Mouse (Mus musculus) regulatory T cell (primary cell): ENCODE measurements around the gene CK137956.

Experiments used
- in situ Hi-C: fragments of 300-600 bp; cut with MboI, MseI; formaldehyde crosslinking; loops from one replicate; pipeline ENCODE4 v1.15.1; 2025; ENCODE audit warnings: high pct_unique_total_duplicates

CK137956 gene

DNA sequence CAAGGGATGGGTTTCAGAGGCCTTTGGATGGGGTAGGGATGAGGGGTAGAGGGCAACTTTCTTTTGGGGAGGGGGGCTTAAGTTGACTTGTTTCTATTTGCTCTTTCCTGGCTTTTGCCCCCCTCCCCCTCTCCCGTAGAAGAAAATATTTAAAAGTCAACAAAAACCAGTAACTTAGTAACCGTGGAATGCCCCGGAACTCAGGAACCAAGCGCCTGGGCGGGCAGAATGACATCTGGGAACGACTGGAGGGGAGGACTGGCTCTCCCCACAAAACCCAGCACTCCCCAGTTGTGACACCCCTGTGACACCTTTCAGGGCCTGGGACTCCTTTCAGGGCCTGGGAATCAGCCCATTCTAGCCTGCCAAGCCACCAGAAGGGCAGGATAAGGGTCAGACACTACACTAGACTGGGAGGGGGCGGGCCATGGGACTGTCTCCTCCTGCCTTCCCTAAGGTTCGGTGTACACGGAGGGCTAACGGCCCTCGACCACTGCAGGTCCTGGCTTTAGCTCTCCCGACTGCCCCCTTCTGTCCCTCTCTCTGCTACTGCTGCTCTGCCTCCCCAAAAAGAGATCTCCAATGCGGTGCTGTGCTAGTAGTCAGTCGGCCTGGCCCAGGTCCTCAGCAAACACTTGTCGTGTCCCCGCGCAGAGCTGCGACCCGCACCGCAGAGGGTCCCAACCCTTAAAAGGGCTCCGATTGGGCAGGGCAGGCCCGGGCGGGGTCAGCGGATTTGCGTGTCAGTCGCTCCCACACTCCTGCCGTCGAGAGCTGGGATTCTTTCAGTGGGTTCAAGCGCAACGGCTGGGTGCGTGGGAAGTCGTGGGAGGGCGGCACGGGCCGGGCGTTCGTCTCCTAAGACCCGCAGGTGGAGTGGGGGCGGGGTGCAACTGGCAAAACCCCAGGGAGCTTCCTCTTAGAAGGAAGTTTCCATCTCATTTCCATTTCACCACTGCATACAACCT is at the start of gene CK137956:
Gene CK137956, minus strand, starts transcription at position 51 of the 968 bp plus-strand sequence.
- in situ Hi-C loops: no loop called here

DNA sequence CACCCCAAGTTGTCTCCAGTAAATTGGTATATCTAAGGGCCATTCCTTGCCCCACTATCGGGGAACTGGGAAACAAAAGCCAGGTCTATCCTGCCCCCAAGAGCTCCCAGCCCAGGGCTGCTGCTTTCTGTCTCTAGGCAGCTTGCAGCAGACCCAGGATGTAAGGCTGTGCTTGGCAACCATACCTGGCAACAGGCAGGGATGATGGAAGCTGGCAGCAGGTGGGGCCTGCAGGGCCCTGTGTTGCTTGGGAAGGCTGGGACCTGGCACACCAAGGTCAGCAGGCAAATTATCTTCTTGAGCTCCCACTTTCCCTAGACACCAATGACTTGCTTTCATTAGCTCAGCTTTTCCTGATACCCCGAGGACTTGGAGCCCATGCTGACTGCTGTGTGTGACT is 48.7 kb upstream of the CK137956 start:
- in situ Hi-C loops: no loop called here

DNA sequence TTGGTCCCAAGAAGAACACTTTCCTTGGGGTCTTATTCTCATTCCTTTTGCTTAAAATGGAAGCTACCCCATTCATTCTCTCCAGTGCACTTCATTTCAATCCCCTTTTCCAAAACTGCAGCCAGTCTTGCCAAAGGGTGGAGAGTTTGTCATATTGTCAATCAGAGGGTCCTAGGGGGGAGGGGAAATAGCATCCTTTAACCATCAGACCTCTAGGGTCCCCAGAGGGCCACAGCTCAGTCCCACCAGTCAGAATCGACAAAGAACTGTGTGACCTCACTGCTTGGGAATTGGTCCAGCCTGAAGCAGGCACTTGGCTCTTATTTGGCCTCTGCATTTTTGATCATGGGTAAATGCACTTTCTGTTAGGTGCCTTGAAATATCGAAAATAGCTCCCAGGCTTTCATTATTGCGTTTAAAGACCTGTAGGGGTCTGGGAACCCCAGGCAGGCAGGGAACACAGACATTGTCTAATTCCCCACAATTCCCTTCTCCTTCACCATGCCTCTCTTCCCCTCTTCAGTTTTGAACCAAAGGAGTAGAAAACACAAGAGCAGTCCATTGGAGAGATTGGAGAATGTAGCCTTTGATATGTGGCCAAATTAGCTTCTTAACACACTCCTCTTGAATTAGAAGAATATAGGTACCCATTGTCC is 34.2 kb upstream of the CK137956 start:
- in situ Hi-C loops: no loop called here

DNA sequence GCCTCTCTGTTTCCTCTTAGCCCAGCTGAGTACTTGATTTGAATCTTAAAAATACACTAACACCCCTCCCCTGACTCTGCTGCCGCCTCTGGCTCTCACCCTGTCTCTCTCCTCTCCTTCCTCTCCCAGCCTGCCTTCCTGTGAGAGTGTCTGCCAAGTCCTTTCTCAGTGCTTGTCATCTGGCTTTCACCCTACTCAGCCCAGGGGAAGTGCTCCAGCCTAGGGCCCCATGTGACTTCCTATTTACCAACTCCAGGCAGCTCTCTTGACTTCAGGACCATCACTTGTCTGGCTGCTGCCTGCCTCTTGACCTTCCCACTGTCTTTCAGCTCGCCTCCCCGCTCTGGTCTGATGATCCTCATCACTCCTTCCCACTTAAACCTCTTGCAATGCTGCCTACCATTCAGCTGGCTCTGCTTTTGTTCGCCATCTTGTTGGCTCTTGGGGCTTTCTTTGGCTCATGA is 31.9 kb upstream of the CK137956 start:
- in situ Hi-C loops: no loop called here

DNA sequence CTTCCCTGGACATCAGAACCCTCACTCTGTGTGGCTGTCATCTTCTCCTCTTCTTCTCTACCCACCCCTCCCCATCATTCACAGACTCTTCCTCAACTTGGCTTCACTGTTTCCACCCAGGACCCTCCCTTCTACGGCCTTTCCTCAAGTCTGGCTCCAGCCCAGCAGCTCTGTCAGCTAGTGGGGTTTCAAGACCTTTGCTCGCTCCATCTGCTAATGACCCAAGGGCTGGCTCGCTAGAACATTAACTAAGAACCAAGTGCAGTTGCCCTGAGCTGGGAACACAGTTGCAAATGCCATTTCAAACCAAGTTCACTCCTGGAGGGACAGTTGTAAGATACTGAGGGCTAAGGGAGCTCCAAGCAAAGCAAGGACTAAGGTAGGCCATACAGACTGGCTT is 28.5 kb upstream of the CK137956 start:
- in situ Hi-C loops: no loop called here

DNA sequence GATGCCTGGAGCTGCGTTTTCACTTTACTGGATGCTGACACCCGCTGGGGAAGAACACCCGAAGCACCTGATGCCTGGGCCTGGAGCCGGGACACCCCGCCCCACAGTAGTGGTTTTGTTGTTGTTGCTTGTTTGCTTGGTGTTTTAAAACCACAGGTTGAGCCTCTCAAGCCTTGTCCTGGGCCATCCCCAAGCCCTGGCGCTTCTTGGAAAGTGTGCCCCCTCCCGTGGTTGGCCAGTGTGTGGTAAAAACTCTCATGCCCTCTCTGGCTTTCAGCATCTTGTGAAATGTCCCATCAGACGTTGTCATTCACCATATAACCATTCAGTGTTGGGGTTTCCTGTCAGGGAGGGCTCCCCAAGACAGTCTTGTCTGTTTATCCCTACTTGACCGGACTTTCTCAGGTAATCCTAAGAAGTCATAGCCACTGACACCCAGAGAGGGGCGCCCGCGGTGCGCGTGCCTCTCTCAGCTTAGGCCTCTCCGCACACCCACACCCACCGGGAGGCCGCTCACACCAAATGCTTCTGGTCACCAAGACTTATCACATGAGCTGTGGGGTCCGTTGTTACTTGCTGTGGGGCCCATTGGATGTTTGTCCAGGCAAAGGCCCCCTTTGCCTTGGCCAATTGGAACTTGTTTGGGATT is 18.7 kb upstream of the CK137956 start:
- in situ Hi-C loops: no loop called here

DNA sequence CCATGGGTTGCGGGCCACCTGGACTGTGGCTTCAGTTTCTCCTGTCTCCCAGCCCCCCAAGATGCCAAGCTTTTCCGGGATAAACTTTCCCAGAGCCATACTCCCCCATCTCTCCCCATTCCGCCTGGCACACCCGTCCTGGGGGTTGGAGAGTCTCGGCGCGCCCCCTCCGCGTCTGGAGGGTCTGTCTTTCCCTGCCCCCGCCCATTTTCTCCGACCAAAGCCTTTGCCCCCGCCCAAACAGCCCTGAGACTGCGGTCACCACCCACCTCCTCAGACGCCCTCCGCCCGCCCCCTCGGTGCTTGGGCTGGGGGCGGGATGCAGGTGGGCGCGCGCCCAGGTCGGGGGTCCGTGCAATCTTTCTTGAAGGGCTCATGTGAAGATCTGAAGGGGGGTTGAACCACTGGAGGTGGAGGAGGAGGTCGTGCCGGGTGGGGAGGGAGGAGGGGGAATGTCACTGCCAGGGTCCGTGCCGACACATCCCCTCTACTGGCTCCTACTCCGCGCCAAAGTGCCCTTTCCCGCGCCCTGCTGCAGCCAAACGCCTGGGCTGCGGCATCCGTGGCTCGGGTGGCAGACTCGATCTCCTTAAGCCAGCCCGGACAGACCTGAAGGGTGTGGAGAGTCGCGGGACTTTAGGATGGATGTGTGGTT is 17.9 kb upstream of the CK137956 start:
- in situ Hi-C loops: no loop called here

DNA sequence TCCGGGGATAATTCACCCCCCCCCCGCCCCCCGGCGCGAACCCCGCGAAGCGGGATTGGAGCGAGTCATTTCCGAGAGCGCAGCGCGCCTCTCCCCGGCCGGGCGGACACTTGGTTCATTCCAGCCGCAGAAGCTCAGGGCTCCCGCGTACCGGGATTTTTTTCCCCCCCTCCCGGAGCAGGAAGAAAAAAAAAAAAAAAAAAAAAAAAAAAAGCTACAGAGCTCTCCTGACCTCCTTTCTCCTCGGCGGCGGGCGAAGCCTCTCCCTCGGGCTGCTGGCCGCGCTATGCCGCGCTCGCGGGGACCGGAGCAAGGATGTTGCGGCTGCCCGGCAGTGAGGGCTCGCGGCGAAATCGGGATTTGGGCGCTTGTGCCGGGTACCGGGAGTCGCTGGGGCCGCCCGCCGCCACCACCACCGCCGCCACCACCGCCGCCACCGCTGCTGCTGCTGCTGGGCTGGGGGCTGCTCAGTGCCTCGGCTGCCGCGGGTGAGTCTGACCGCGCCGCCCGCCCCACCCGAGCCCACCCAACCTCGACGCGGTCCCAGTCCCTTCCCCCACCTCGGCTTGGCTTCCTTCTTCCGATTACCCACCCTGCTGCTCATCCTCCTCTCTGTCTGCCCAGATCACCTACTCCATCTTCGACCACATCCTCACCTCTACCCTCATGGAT is 17.2 kb upstream of the CK137956 start, which contains the start of gene Csmd2:
Gene Csmd2, plus strand, starts transcription at position 74 of the 672 bp plus-strand sequence.
- in situ Hi-C loops: no loop called here

DNA sequence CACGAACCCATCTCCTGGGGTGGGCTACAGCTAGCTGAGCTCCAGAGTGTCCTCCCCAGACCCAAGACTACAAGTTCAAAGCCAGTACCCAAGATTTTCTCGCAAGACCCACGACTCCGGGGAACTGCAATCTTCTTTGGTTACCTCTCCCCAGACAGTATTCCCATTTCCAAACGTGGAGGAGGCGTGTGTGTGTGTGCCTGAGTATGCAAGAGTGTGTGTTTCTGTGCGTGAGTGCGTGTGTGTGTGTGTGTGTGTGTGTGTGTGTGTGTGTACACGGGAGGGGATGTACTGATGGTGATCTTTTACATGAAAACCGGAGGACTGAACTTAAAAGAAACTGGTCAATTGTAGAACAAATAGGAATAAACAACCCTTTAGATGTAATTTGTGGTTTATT is 16.5 kb upstream of the CK137956 start:
- in situ Hi-C loops: no loop called here

DNA sequence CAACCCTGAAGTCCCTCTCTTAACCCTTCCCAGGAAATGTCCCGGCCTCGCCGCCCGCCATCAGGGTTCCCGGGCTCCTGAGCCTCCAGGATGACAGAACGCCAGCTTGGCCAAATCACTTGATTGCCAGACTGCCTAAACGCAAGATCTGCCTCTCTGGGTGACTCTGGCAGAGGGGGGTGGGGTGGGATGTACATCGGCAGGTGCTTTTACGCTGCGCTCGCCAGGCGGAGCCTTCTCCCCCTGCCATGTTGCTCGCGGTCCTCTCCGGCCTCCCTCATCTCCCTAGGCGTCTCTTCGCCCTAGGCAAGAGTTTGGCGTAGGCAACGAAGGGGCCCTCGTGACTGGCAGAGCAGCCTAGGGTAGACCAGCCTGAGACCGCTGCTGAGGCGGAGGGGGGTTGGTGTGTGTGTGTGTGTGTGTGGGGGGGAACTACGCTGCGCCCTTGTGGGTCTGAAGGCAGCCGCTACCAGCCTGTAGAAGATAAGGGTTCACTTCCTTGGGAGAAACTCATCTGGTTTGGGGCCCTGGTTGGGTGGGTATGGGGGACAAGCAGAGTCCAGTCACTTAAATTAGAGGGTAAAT is 15.8 kb upstream of the CK137956 start:
- in situ Hi-C loops: no loop called here

DNA sequence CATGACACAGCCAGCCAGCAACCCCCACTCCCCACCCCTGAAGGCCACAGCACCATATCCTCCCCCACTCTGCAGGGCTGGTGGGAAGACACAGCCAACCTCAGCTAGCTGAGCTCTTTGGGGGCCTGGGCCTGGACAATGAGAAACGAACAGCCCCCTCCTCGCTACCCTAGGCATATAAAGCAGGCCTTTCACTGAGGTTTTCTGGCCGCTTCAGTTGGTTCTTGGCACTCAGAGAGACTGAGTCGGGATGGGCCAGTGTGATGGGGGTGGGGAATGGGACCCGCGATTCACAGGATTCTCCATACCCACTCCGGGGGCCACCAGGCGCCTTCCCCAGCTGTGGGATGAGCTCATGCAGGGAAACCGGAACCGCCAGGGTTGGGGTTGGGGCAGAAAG is 15.1 kb upstream of the CK137956 start:
- in situ Hi-C loops: no loop called here

DNA sequence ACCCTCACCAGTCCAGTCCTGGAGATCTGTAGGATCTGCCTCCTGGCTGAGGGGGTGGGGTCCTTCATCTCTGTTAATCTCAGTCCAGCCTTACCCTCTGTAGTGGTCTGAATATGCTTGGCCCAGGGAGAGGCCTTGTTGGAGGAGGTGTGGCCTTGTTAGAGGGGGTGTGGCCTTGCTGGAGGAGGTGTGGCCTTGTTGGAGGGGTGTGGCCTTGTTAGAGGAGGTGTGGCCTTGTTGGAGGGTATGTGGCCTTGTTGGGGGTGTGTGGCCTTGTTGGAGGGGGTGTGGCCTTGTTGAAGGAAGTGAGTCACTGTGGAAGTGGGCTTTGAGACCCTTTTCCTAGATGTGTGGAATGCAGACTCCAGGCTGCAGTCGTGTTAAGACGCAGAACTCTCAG is 13.7 kb upstream of the CK137956 start:
- in situ Hi-C loops: no loop called here

DNA sequence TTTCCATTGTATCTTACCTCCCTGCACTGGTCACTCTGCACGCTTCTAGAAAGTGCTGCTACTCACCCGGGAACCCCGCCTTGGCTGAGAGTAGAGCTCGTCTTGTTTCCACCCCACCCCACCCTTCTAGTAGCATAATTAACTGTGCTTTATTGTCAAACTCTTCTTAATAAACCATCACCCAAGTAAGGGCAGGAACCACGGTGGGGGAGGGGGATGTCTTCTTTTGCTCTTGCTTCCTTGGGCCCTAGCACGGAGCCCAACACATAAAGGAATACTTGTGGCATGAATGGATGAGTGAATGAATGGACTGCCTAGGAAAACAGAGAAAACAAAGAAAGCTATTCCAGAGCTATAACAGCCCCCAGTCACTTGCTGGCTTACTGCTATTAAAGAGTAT is 10.4 kb upstream of the CK137956 start:
- in situ Hi-C loops: no loop called here

DNA sequence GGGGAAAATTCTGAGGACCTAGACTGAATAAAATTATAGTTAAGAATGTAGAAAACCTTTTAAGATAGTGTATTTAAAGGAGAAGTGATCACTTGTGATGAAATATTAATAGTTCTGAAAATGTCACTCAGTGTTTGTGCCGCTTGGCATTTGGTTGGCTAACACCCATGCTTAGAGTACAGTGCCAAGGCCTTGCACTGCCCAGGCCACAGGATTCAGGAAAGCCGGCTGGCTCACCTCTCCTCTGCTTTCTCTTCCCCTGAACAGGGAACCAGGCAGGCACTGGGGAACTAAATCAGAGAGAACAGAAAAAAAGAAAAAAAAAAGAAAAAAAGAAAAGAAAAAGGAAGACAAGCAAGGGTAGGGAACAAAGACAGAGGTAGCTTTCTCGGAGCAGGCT is 2.2 kb upstream of the CK137956 start:
- in situ Hi-C loops: no loop called here

DNA sequence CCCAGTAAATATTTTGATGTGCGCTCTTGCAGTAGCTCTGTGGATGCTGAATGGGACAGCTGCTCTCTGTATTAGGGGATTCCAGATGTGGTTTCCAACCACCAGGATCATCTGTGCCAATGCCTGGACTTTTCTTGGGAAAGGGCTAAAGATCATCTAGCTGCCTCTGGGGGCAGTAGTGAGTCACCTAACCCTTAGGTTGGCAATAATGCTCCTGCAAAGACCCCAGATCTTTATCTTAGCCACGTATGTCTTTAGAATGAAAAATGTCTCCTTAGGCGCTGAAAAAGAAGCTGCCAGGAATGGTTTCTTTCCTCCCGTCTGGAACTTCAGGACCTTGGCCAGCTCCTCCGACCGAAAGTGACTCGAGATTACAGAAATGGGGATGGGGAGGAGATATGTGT is 731 bp downstream of the CK137956 start:
- in situ Hi-C loops: no loop called here

DNA sequence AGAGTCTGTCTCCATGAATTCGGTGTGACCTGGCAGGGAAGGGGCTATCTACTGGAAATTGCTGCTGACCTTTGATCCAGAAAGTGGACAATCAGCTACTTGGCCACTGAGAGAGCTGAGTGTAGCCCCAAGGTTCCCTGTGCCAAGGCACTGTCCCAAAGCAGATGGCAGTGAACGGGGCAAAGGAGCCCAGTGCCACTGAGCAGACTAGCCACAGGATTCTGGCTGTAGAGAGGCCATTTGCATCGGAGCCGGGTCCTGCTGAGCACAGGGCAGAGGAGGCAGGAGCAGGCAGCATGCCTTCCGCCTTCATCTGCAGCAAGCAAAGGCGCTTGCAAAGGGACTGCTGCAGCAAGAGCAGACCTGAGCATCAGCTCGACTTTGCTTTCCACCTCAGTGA is 1.6 kb downstream of the CK137956 start:
- in situ Hi-C loops: no loop called here

DNA sequence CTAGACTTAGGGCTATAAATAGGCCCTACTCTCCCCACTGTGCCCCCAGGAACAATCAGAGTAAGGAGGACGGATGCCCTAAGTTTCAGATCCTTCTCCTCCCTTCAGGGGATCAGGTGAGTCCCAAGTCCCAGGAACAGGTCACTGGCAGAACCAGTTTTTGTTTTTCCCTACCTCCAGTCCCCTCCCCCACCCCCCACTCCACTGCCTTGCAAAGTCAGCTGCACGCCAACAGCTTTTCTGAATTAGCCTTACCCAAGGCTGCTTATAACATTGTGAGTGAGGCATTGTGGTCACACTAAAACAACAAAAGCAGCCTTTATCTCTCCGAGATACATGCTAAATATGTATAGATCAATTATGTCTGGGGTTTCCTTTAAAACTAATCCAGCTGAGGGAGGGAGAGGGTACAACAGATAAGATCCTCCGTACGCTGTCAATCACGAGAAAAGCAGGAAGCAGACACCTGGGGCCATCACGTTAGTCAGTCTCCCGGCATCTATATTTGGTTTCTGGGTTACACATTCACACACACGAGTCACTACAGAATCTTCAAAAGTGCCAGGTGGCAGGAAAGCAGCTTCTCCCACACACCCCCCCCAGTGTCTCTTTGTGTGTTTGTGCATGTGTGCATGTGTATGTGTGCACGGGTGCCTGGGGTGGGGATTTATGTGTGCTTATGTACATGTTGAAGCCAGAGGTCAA is 17.6 kb downstream of the CK137956 start:
- in situ Hi-C loops: no loop called here

DNA sequence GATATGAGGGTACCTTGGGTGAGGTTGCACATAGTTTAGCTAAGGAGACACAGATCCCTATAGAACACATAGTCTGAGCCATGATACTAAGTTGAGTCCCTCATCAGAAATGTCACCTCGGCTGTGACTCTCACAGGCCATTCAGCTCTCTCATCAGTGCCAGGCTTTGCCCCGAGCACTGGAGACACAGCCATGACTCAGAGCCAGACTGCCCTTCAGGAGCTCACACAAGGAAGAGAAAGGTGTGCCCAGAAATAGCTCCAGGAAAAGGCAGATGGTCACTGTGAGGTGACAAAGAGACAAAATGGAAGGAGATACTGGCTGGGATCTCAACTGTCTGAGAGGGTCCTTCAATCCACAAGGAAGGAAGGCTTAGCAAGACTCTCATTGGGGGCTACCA is 23.1 kb downstream of the CK137956 start:
- in situ Hi-C loops: no loop called here

DNA sequence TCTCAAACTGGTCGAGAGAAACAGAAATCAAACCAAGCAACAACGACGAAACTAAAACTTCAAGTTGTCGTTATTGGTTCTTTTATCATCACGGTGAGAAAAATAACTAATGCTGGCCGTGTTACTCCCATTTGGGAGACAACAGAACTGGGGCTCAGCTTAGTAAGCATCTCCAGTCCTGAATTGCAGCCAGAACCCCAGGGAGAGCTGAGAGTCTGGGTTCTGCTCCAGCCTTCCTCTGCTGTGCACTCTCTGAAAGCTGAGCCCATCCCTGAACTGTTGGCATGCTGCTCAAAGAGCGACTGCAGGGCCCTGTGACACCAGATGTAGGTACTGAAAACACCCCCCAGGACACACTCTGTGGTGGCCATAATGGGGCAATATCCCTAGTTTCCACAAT is 33.3 kb downstream of the CK137956 start:
- in situ Hi-C loops: no loop called here

DNA sequence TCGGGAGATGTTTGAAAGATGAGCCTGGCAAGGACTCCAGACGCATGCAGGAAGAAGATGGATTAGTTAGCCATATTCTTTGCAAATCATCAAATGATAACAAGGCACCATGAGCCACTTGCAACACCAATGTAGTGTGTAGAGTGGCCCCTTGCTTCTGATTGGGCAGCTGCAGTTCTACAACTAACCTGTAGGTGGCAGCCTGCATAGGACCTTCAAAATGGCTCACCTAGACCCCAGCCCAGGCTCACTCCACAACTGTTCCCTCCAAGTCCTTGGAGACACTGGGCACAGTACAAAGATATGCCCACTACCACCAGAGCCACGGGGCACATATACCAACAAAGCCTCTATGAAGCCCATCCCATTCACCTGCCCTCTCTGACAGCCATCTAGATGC is 35.4 kb downstream of the CK137956 start:
- in situ Hi-C loops: no loop called here
